Mouse (Mus musculus): Measurements from ENCODE around the gene Klrc3.
"Not testable (repeated sequence)": the region's sequence is repeated elsewhere in the genome, so short reads cannot be mapped to it uniquely, and the experiment has no call there.

- not testable (repeated sequence) for TF ChIP-seq CHD2 (IDR thresholded peaks at IDR 0.05; ENCODE audit: low read length); GATA1 (IDR thresholded peaks at IDR 0.05; ENCODE audit: low read depth, low read length); TBP (IDR thresholded peaks at IDR 0.05; ENCODE audit: low read depth, low read length)
Measured at GRCm38 (mm10) chr6:129660589-129660988, 17.5 kb upstream of the Klrc3 start, which contains the start of gene Klrc2.

Data from MEL (cell line).